Mouse (Mus musculus): ENCODE results near the gene Zbtb20. TPM values are rescaled to one million over a fixed set of nuclear protein-coding genes. Genes with fewer than 3 reads are reported as not detected.
A peak's percentile ranks its signal among the peaks of the same experiment; 100 is the strongest.

Zbtb20 gene
- total and polyA plus RNA-seq, 2 experiments from 2014 or later = 25.2 to 38.0 TPM

- DNase-seq (ENCODE audit: low spot score) = no peak
- no peaks in the 10 kb centered on the region for H3K9me3 ChIP-seq (ENCODE audit: low read length)
- no peak for ATAC-seq (ENCODE audit: low FRiP score)
- no peaks in the 10 kb centered on the region for H3K4me1 ChIP-seq (ENCODE audit: insufficient read depth, low read length)
- no peaks in the 10 kb centered on the region for H3K27me3 ChIP-seq (ENCODE audit: insufficient read depth, low read length)
- H3K9ac ChIP-seq (replicated peaks; ENCODE audit: low read length, poor library complexity, severe bottlenecking) = no peak overlapping the region
- H3K36me3 ChIP-seq (ENCODE audit: insufficient read depth, low read length) = peaks cover 3% of the 10 kb centered on the region; the same call in 1 of the 2 replicates
- 96% methylated on average over 5 of the region's 5 CpGs for WGBS
- H3K4me3 ChIP-seq (ENCODE audit: low read depth, low read length) = no peak overlapping the region
- H3K27ac ChIP-seq (ENCODE audit: low read depth, low read length) = no peak overlapping the region
- H3K4me2 ChIP-seq (ENCODE audit: low read depth, low read length, poor library complexity, severe bottlenecking) = no peak overlapping the region
- TF ChIP-seq CTCF (IDR thresholded peaks at IDR 0.05) = no peak
These were observed 750.3 kb downstream of the Zbtb20 start for GRCm38 (mm10) chr16:43625956-43626355.

GRCm38 (mm10) chr16:43628662-43629061 lies 753.0 kb downstream of the Zbtb20 start:
- 91% methylated on average over 5 of the region's 5 CpGs for WGBS
- no peak for ATAC-seq (ENCODE audit: low FRiP score)
- H3K27ac ChIP-seq (ENCODE audit: low read depth, low read length) = no peak overlapping the region
- H3K4me3 ChIP-seq (ENCODE audit: low read depth, low read length) = no peak overlapping the region
- H3K9ac ChIP-seq (replicated peaks; ENCODE audit: low read length, poor library complexity, severe bottlenecking) = no peak overlapping the region
- H3K4me2 ChIP-seq (ENCODE audit: low read depth, low read length, poor library complexity, severe bottlenecking) = no peak overlapping the region
- no peak for TF ChIP-seq CTCF (IDR thresholded peaks at IDR 0.05)
- H3K9me3 ChIP-seq (ENCODE audit: low read length) = no peaks in the 10 kb centered on the region
- H3K4me1 ChIP-seq (ENCODE audit: insufficient read depth, low read length) = no peaks in the 10 kb centered on the region
- no peak for DNase-seq (ENCODE audit: low spot score)
- H3K27me3 ChIP-seq (ENCODE audit: insufficient read depth, low read length) = no peaks in the 10 kb centered on the region
- H3K36me3 ChIP-seq (ENCODE audit: insufficient read depth, low read length) = peaks cover 3% of the 10 kb centered on the region; the same call in 1 of the 2 replicates

GRCm38 (mm10) chr16:43631758-43632157 lies 756.1 kb downstream of the Zbtb20 start:
- Histone ChIP-seq H3K27me3 (ENCODE audit: insufficient read depth, low read length) (no peaks in the 10 kb centered on the region), H3K9me3 (ENCODE audit: low read length) (no peaks in the 10 kb centered on the region), H3K36me3 (ENCODE audit: insufficient read depth, low read length) (peaks cover 3% of the 10 kb centered on the region; the same call in 1 of the 2 replicates), H3K27ac (ENCODE audit: low read depth, low read length) (no peak overlapping the region), H3K4me2 (ENCODE audit: low read depth, low read length, poor library complexity, severe bottlenecking) (no peak overlapping the region), H3K4me3 (ENCODE audit: low read depth, low read length) (no peak overlapping the region), H3K4me1 (ENCODE audit: insufficient read depth, low read length) (no peaks in the 10 kb centered on the region), H3K9ac (replicated peaks; ENCODE audit: low read length, poor library complexity, severe bottlenecking) (no peak overlapping the region)
- no peak for DNase-seq (ENCODE audit: low spot score)
- 79% methylated on average over 2 of the region's 2 CpGs for WGBS
- TF ChIP-seq CTCF (IDR thresholded peaks at IDR 0.05) = no peak
- ATAC-seq (ENCODE audit: low FRiP score) = no peak

GRCm38 (mm10) chr16:43634037-43634436 lies 758.4 kb downstream of the Zbtb20 start:
- Histone ChIP-seq H3K27me3 (ENCODE audit: insufficient read depth, low read length) (no peaks in the 10 kb centered on the region), H3K4me2 (ENCODE audit: low read depth, low read length, poor library complexity, severe bottlenecking) (no peak overlapping the region), H3K4me1 (ENCODE audit: insufficient read depth, low read length) (no peaks in the 10 kb centered on the region), H3K9me3 (ENCODE audit: low read length) (no peaks in the 10 kb centered on the region), H3K36me3 (ENCODE audit: insufficient read depth, low read length) (no peaks in the 10 kb centered on the region), H3K27ac (ENCODE audit: low read depth, low read length) (no peak overlapping the region), H3K4me3 (ENCODE audit: low read depth, low read length) (no peak overlapping the region), H3K9ac (replicated peaks; ENCODE audit: low read length, poor library complexity, severe bottlenecking) (no peak overlapping the region)
- no peak for DNase-seq (ENCODE audit: low spot score)
- WGBS = 96% methylated on average over 7 of the region's 7 CpGs
- ATAC-seq (ENCODE audit: low FRiP score) = no peak
- TF ChIP-seq CTCF (IDR thresholded peaks at IDR 0.05) = no peak

- WGBS = 95% methylated on average over 8 of the region's 8 CpGs
These were observed 761.6 kb downstream of the Zbtb20 start for GRCm38 (mm10) chr16:43637241-43637640.

GRCm38 (mm10) chr16:43638406-43639049 lies 762.8 kb downstream of the Zbtb20 start:
- DNase-seq (ENCODE audit: low spot score) (peak; percentile 11), ATAC-seq (ENCODE audit: low FRiP score) (no peak)

More at GRCm38 (mm10) chr16:43637241-43637640, 761.6 kb downstream of the Zbtb20 start:
- Histone ChIP-seq H3K27ac (ENCODE audit: low read depth, low read length) (no peak overlapping the region), H3K27me3 (ENCODE audit: insufficient read depth, low read length) (no peaks in the 10 kb centered on the region), H3K9ac (replicated peaks; ENCODE audit: low read length, poor library complexity, severe bottlenecking) (no peak overlapping the region), H3K9me3 (ENCODE audit: low read length) (no peaks in the 10 kb centered on the region), H3K4me3 (ENCODE audit: low read depth, low read length) (no peak overlapping the region), H3K4me1 (ENCODE audit: insufficient read depth, low read length) (no peaks in the 10 kb centered on the region), H3K4me2 (ENCODE audit: low read depth, low read length, poor library complexity, severe bottlenecking) (no peak overlapping the region), H3K36me3 (ENCODE audit: insufficient read depth, low read length) (no peaks in the 10 kb centered on the region)
- ATAC-seq (ENCODE audit: low FRiP score) (no peak), DNase-seq (ENCODE audit: low spot score) (no peak)
- no peak for TF ChIP-seq CTCF (IDR thresholded peaks at IDR 0.05)

More at GRCm38 (mm10) chr16:43638406-43639049, 762.8 kb downstream of the Zbtb20 start:
- no peak overlapping the region for H3K4me3 ChIP-seq (ENCODE audit: low read depth, low read length)
- no peak overlapping the region for H3K4me2 ChIP-seq (ENCODE audit: low read depth, low read length, poor library complexity, severe bottlenecking)
- no peak overlapping the region for H3K9ac ChIP-seq (replicated peaks; ENCODE audit: low read length, poor library complexity, severe bottlenecking)
- H3K9me3 ChIP-seq (ENCODE audit: low read length) = no peaks in the 10 kb centered on the region
- WGBS = 83% methylated on average over 21 of the region's 21 CpGs
- H3K36me3 ChIP-seq (ENCODE audit: insufficient read depth, low read length) = no peaks in the 10 kb centered on the region
- H3K27ac ChIP-seq (ENCODE audit: low read depth, low read length) = no peak overlapping the region
- TF ChIP-seq CTCF (IDR thresholded peaks at IDR 0.05) = no peak
- no peaks in the 10 kb centered on the region for H3K4me1 ChIP-seq (ENCODE audit: insufficient read depth, low read length)
- H3K27me3 ChIP-seq (ENCODE audit: insufficient read depth, low read length) = no peaks in the 10 kb centered on the region
